Mouse (Mus musculus): ENCODE data around the gene Msrb1. TPM values are rescaled to one million over a fixed set of nuclear protein-coding genes. Genes with fewer than 3 reads are reported as not detected.
A peak's percentile ranks its signal among the peaks of the same experiment; 100 is the strongest.

The Msrb1 gene
- total RNA-seq, 2 experiments from 2014 or later, result 38.4 to 38.7 TPM

GRCm38 (mm10) chr17:24737135-24737810 lies 831 bp downstream of the Msrb1 start:
- DNase-seq (ENCODE audit: low spot score in 2 of 2), result no peak
- intact Hi-C loops (cut with DNase I), result no loop called here

GRCm38 (mm10) chr17:24738238-24738637 lies 1.8 kb downstream of the Msrb1 start:
- intact Hi-C loops (cut with DNase I), result no loop called here
- no peak for DNase-seq (ENCODE audit: low spot score in 2 of 2)

GRCm38 (mm10) chr17:24739926-24740325 lies 3.5 kb downstream of the Msrb1 start:
- intact Hi-C loops (cut with DNase I), result no loop called here
- DNase-seq (ENCODE audit: low spot score in 2 of 2), result no peak

GRCm38 (mm10) chr17:24742307-24742706 lies 5.9 kb downstream of the Msrb1 start:
- intact Hi-C loops (cut with DNase I), result no loop called here
- DNase-seq (ENCODE audit: low spot score in 2 of 2), result no peak

- DNase-seq (ENCODE audit: low spot score in 2 of 2), result no peak
- intact Hi-C loops (cut with DNase I), result loop anchor here (2.0 kb wide), 1 partner anchor 75 kb away; no protein-coding TSS in a partner anchor
Measured at GRCm38 (mm10) chr17:24743896-24744295, 7.5 kb downstream of the Msrb1 start.

- DNase-seq (ENCODE audit: low spot score in 2 of 2), result no peak
- intact Hi-C loops (cut with DNase I), result loop anchor here (2.0 kb wide), 1 partner anchor 74 kb away; no protein-coding TSS in a partner anchor
Measured at GRCm38 (mm10) chr17:24744381-24744780, 7.9 kb downstream of the Msrb1 start.

GRCm38 (mm10) chr17:24745526-24746497 lies 9.4 kb downstream of the Msrb1 start:
- intact Hi-C loops (cut with DNase I), result loop anchor here (2.0 to 5.0 kb wide), 2 partner anchors 73 to 136 kb away; no protein-coding TSS in a partner anchor

GRCm38 (mm10) chr17:24746986-24747385 lies 10.5 kb downstream of the Msrb1 start:
- intact Hi-C loops (cut with DNase I), result loop anchor here (5.0 kb wide), 1 partner anchor 135 kb away; no protein-coding TSS in a partner anchor
- no peak for DNase-seq (ENCODE audit: low spot score in 2 of 2)

More at GRCm38 (mm10) chr17:24745526-24746497, 9.4 kb downstream of the Msrb1 start:
- peak; percentile 91 for DNase-seq (ENCODE audit: low spot score in 2 of 2)

- intact Hi-C loops (cut with DNase I), result no loop called here
- no peak for DNase-seq (ENCODE audit: low spot score in 2 of 2)
Measured at GRCm38 (mm10) chr17:24751528-24751927, 15.1 kb downstream of the Msrb1 start.

- no peak for DNase-seq (ENCODE audit: low spot score in 2 of 2)
- intact Hi-C loops (cut with DNase I), result no loop called here
Measured at GRCm38 (mm10) chr17:24752415-24753394, 16.3 kb downstream of the Msrb1 start, which contains the start of gene Hs3st6. Gene Hs3st6, plus strand, starts transcription at chr17:24752988.

GRCm38 (mm10) chr17:24757394-24757793 lies 21.0 kb downstream of the Msrb1 start:
- DNase-seq (ENCODE audit: low spot score in 2 of 2), result no peak
- intact Hi-C loops (cut with DNase I), result no loop called here

- DNase-seq (ENCODE audit: low spot score in 2 of 2), result no peak
- intact Hi-C loops (cut with DNase I), result no loop called here
Measured at GRCm38 (mm10) chr17:24761121-24761520, 24.7 kb downstream of the Msrb1 start.

GRCm38 (mm10) chr17:24765016-24765905 lies 28.8 kb downstream of the Msrb1 start:
- no peak for DNase-seq (ENCODE audit: low spot score in 2 of 2)
- intact Hi-C loops (cut with DNase I), result no loop called here

- no peak for DNase-seq (ENCODE audit: low spot score in 2 of 2)
- intact Hi-C loops (cut with DNase I), result no loop called here
Measured at GRCm38 (mm10) chr17:24766266-24766875, 29.9 kb downstream of the Msrb1 start.

GRCm38 (mm10) chr17:24769146-24769545 lies 32.7 kb downstream of the Msrb1 start:
- no peak for DNase-seq (ENCODE audit: low spot score in 2 of 2)
- intact Hi-C loops (cut with DNase I), result no loop called here

- no peak for DNase-seq (ENCODE audit: low spot score in 2 of 2)
- intact Hi-C loops (cut with DNase I), result no loop called here
Measured at GRCm38 (mm10) chr17:24773241-24773640, 36.8 kb downstream of the Msrb1 start.

GRCm38 (mm10) chr17:24775173-24775572 lies 38.7 kb downstream of the Msrb1 start:
- intact Hi-C loops (cut with DNase I), result no loop called here
- DNase-seq (ENCODE audit: low spot score in 2 of 2), result no peak

- intact Hi-C loops (cut with DNase I), result no loop called here
- DNase-seq (ENCODE audit: low spot score in 2 of 2), result no peak
Measured at GRCm38 (mm10) chr17:24777073-24777472, 40.6 kb downstream of the Msrb1 start.

All from left cerebral cortex, postnatal 14 days (tissue).